Mouse (Mus musculus) G1E (cell line): ENCODE data around the gene Mdm1.

ENCODE experiments used
- CTCF ChIP-seq: IDR thresholded peaks from 2 replicates; pipeline ENCODE4 v1.5.1; 2012; ENCODE audit warnings: low read depth, low read length, inconsistent platforms, mixed read lengths
- GATA1 ChIP-seq: IDR thresholded peaks from 2 replicates; pipeline ENCODE4 v1.6.1; 2012; ENCODE audit warnings: borderline replicate concordance, low read length, inconsistent platforms, mixed read lengths
- POLR2AphosphoS5 ChIP-seq: IDR thresholded peaks from 2 replicates; pipeline ENCODE4 v1.6.1; 2012; ENCODE audit warnings: low read depth, low read length, inconsistent platforms; ENCODE audit not compliant: insufficient replicate concordance

- TF ChIP-seq CTCF (no peak), GATA1 (no peak), POLR2AphosphoS5 (no peak)
These were observed 19.0 kb upstream of the Mdm1 start for GRCm38 (mm10) chr10:118122441-118123162.
